Mouse (Mus musculus) MEL (cell line): ENCODE measurements at regions not wholly inside any gene's neighbourhood (a gene's known extent, or its start where the extent isn't known, plus 50 kb on each side); places are given as distances from the start of the nearest gene placed in this dataset.

Source experiments
- CHD1 ChIP-seq: IDR thresholded peaks from 2 replicates; pipeline ENCODE4 v1.6.1; 2012; ENCODE audit warnings: low read depth, mild to moderate bottlenecking, inconsistent platforms, low read length, improper control_type of control experiment
- CHD2 ChIP-seq: IDR thresholded peaks from 2 replicates; pipeline ENCODE4 v1.6.1; 2011; ENCODE audit warnings: low read length, improper control_type of control experiment
- CTCF ChIP-seq, 3 experiments: IDR thresholded peaks in 2 of 3; conservative IDR thresholded peaks in 1 of 3; 2 replicates each; pipeline ENCODE4 v1.5.1; 2011 to 2012; ENCODE audit warnings: low read length in 3 of 3, low read depth in 2 of 3, mild to moderate bottlenecking in 2 of 3, improper control_type of control experiment in 1 of 3, inconsistent platforms in 1 of 3, mixed read lengths in 1 of 3, moderate library complexity in 1 of 3; ENCODE audit not compliant: control insufficient read depth in 1 of 3, insufficient read depth in 1 of 3, poor library complexity in 1 of 3, severe bottlenecking in 1 of 3
- EP300 ChIP-seq, 2 experiments: IDR thresholded peaks; 2 replicates each; pipeline ENCODE4 v1.6.1; 2011; ENCODE audit warnings: improper control_type of control experiment in 2 of 2, low read length in 2 of 2, low read depth in 1 of 2, mild to moderate bottlenecking in 1 of 2
- GATA1 ChIP-seq: IDR thresholded peaks from 2 replicates; pipeline ENCODE4 v1.6.1; 2011; ENCODE audit warnings: low read depth, low read length, improper control_type of control experiment
- POLR2A ChIP-seq, 2 experiments: IDR thresholded peaks; 2 replicates each; pipeline ENCODE4 v1.6.1; 2011 to 2012; ENCODE audit warnings: low read length in 2 of 2, mild to moderate bottlenecking in 2 of 2, control low read depth in 1 of 2, improper control_type of control experiment in 1 of 2, low read depth in 1 of 2, moderate library complexity in 1 of 2; ENCODE audit not compliant: control insufficient read depth in 1 of 2, insufficient read depth in 1 of 2, poor library complexity in 1 of 2
- RAD21 ChIP-seq: IDR thresholded peaks from 2 replicates; pipeline ENCODE4 v1.6.1; 2011; ENCODE audit warnings: mild to moderate bottlenecking, low read depth, low read length, improper control_type of control experiment
- RCOR1 ChIP-seq: IDR thresholded peaks from 2 replicates; pipeline ENCODE4 v1.6.1; 2012; ENCODE audit warnings: low read depth, mild to moderate bottlenecking, inconsistent platforms, low read length, improper control_type of control experiment
- SIN3A ChIP-seq: IDR thresholded peaks from 2 replicates; pipeline ENCODE4 v1.6.1; 2012; ENCODE audit warnings: low read length, improper control_type of control experiment, inconsistent platforms
- TCF12 ChIP-seq: IDR thresholded peaks from 2 replicates; pipeline ENCODE4 v1.6.1; 2014; ENCODE audit warnings: low read depth, mild to moderate bottlenecking, inconsistent platforms, low read length, improper control_type of control experiment, moderate library complexity
- UBTF ChIP-seq: IDR thresholded peaks from 2 replicates; pipeline ENCODE4 v1.6.1; 2012; ENCODE audit warnings: low read depth, mild to moderate bottlenecking, inconsistent platforms, low read length, improper control_type of control experiment, moderate library complexity, borderline replicate concordance; ENCODE audit not compliant: insufficient read depth
- ZKSCAN1 ChIP-seq: IDR thresholded peaks from 2 replicates; pipeline ENCODE4 v1.6.1; 2012; ENCODE audit warnings: low read depth, mild to moderate bottlenecking, inconsistent platforms, low read length, improper control_type of control experiment, moderate library complexity
- ZMIZ1 ChIP-seq: IDR thresholded peaks from 2 replicates; pipeline ENCODE4 v1.6.1; 2012; ENCODE audit warnings: low read depth, mild to moderate bottlenecking, inconsistent platforms, low read length, improper control_type of control experiment, moderate library complexity

- no peak for TF ChIP-seq UBTF
- no peak for TF ChIP-seq POLR2A (IDR thresholded peaks at IDR 0.05; ENCODE audit: control insufficient read depth in 1 of 2, insufficient read depth in 1 of 2, low read depth in 1 of 2, low read length in 2 of 2, poor library complexity in 1 of 2)
- TF ChIP-seq CHD2 = no peak
- TF ChIP-seq TCF12 = no peak
- no peak for TF ChIP-seq CTCF (IDR thresholded peaks at IDR 0.05 in 2 of 3, conservative IDR thresholded peaks at IDR 0.05 in 1 of 3; ENCODE audit: control insufficient read depth in 1 of 3, insufficient read depth in 1 of 3, low read depth in 2 of 3, low read length in 3 of 3, poor library complexity in 1 of 3, severe bottlenecking in 1 of 3)
- TF ChIP-seq SIN3A = no peak
- no peak for TF ChIP-seq EP300 (IDR thresholded peaks at IDR 0.05; ENCODE audit: low read depth in 1 of 2, low read length in 2 of 2)
- TF ChIP-seq RCOR1 = no peak
- no peak for TF ChIP-seq RAD21
- no peak for TF ChIP-seq CHD1
- TF ChIP-seq ZMIZ1 = no peak
- TF ChIP-seq GATA1 = no peak
- TF ChIP-seq ZKSCAN1 = no peak
These were observed 61.4 kb upstream of the Usp46 start for GRCm38 (mm10) chr5:74129636-74130035.
